Mouse (Mus musculus): Measurements from ENCODE around the gene Alk.

Alk gene

GRCm38 (mm10) chr17:72132140-72132911 is 472.1 kb downstream of the Alk start:
- DNase-seq (ENCODE audit: low read depth), result peak; percentile 26

- DNase-seq (ENCODE audit: low read depth), result no peak
These were observed 482.8 kb downstream of the Alk start for GRCm38 (mm10) chr17:72121660-72122059.

- DNase-seq (ENCODE audit: low read depth), result no peak
These were observed 484.1 kb downstream of the Alk start for GRCm38 (mm10) chr17:72120278-72120677.

- peak; percentile 15 for DNase-seq (ENCODE audit: low read depth)
These were observed 486.1 kb downstream of the Alk start for GRCm38 (mm10) chr17:72118376-72118775.

GRCm38 (mm10) chr17:72115271-72115944 is 489.0 kb downstream of the Alk start:
- no peak for DNase-seq (ENCODE audit: low read depth)

- no peak for DNase-seq (ENCODE audit: low read depth)
These were observed 492.4 kb downstream of the Alk start for GRCm38 (mm10) chr17:72112004-72112403.

GRCm38 (mm10) chr17:72111528-72111927 is 492.9 kb downstream of the Alk start:
- no peak for DNase-seq (ENCODE audit: low read depth)

- DNase-seq (ENCODE audit: low read depth), result no peak
These were observed 517.1 kb downstream of the Alk start for GRCm38 (mm10) chr17:72087261-72087703.

GRCm38 (mm10) chr17:72081396-72081795 is 523.0 kb downstream of the Alk start:
- DNase-seq (ENCODE audit: low read depth), result no peak

GRCm38 (mm10) chr17:72076306-72076921 is 528.0 kb downstream of the Alk start:
- no peak for DNase-seq (ENCODE audit: low read depth)

GRCm38 (mm10) chr17:72071871-72072270 is 532.6 kb downstream of the Alk start:
- DNase-seq (ENCODE audit: low read depth), result no peak

GRCm38 (mm10) chr17:72068176-72068575 is 536.3 kb downstream of the Alk start:
- no peak for DNase-seq (ENCODE audit: low read depth)

- no peak for DNase-seq (ENCODE audit: low read depth)
These were observed 541.4 kb downstream of the Alk start for GRCm38 (mm10) chr17:72062978-72063377.

- no peak for DNase-seq (ENCODE audit: low read depth)
These were observed 545.1 kb downstream of the Alk start for GRCm38 (mm10) chr17:72059312-72059711.

- DNase-seq (ENCODE audit: low read depth), result peak; percentile 27
These were observed 558.8 kb downstream of the Alk start for GRCm38 (mm10) chr17:72045671-72046070.

GRCm38 (mm10) chr17:72043667-72044390 is 560.6 kb downstream of the Alk start:
- no peak for DNase-seq (ENCODE audit: low read depth)

GRCm38 (mm10) chr17:72043001-72043666 is 561.3 kb downstream of the Alk start:
- DNase-seq (ENCODE audit: low read depth), result peak; percentile 97

GRCm38 (mm10) chr17:72039176-72039948 is 565.1 kb downstream of the Alk start:
- no peak for DNase-seq (ENCODE audit: low read depth)

- no peak for DNase-seq (ENCODE audit: low read depth)
These were observed 566.1 kb downstream of the Alk start for GRCm38 (mm10) chr17:72038371-72038770.

GRCm38 (mm10) chr17:72030672-72031071 is 573.8 kb downstream of the Alk start:
- DNase-seq (ENCODE audit: low read depth), result no peak

- DNase-seq (ENCODE audit: low read depth), result no peak
These were observed 581.1 kb downstream of the Alk start for GRCm38 (mm10) chr17:72023323-72023722.
